Mouse (Mus musculus) layer of hippocampus, postnatal 36 days (tissue): ENCODE measurements around the gene Acads. TPM values are rescaled to one million over a fixed set of nuclear protein-coding genes. Genes with fewer than 3 reads are reported as not detected.
A peak's percentile ranks its signal among the peaks of the same experiment; 100 is the strongest.
"Not testable (repeated sequence)": the region's sequence is repeated elsewhere in the genome, so short reads cannot be mapped to it uniquely, and the experiment has no call there.

ENCODE experiments used
- DNase-seq, 2 experiments: peaks; one replicate each; pipeline ENCODE4 v3.0.0; 2022
- total RNA-seq, 2 experiments: library from RNA; stranded (reverse); gene quantifications; 2 replicates each; pipeline ENCODE4 v1.2.3; 2021

Acads gene
- total RNA-seq, 2 experiments from 2014 or later: 8.8 to 10.3 TPM

DNA sequence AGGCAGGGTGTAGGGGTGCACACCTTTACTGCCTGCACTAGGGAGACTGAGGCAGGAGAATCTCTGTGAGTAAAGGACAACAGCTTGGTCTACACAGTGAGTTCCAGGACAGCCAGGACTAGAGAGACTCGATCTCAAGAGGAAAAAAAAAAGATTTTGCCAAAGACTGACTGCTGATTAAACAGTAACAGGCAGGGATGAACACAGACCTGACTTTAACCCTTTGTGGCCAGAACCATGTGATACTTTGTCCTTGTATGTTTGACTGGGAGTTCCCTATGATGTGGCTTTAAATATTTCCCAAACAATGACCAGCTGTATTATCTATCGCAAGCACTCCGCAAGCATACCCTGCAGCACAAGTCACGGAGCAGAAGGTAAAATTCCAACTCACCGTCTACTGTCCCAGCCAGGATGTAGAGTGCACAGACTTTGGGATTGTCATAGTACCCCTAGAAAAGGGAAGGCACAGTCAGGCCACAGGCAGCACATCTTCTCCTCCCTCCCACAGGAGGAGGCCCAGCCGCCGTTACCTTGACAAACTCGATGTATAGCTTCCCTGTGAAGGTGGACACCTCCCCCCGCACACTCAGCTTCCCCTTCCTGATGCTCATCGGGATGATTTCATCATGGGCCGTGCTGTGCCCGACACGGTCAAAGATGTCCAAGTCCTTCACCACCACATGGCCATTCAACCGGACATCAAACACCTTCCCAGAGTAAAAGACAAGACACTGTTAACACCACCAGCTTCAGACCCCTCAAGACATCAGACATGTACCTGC lies 30.7 kb upstream of the Acads start:
- DNase-seq: no peak

DNA sequence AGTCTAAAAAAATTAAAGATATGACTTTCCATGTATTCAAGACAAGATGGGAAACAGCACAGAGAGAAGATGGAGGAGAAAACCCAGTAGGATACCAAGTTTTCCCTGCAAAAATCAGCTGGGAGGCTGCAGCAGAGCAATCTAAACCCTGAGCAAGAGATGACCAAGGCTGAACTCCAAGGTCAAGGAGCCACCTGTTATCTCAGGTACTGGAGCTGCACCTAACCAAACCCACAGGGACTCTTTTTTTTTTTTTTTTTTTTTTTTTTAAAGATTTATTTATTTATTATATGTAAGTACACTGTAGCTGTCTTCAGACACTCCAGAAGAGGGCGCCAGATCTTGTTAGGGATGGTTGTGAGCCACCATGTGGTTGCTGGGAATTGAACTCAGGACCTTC lies 29.7 kb upstream of the Acads start:
- not testable (repeated sequence) for DNase-seq

DNA sequence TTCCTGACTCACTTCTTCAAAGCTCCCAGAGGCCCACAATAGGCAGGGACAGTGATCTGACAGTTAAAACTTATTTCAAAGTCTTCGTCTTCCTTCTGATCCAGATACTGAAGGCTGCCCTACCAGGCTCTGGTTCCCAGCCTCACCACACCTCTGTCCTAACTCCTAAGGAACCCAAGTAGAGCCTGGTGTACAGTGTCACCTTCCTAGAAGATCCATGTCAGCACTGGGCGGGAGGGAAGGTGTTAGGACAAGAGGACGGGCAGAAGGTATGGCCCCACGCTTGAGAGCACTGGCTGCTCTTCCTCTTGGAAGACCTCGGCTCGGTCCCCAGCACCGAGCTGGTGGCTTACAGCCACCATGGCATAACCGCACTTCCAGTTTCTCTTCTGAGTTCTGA lies 29.2 kb upstream of the Acads start:
- DNase-seq: no peak

DNA sequence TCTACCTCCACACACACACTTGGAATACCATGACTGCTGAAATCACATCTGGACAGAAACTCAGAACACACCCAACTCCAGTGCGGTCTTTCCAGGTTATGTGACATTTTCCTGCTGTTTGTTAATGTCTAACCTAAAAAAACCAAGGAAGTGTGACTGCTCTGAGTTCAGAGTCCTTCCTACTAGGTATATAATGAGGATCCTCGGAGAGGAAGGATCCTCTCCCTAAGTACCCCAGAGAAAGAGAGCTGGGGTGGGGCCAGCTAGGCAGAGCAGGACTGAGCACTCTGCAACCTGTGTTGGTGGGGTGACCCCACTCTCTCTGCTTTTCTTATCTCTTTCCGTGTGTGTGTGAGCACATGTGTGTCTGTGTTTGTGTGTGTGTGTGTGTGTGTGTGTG lies 28.2 kb upstream of the Acads start:
- DNase-seq: no peak

DNA sequence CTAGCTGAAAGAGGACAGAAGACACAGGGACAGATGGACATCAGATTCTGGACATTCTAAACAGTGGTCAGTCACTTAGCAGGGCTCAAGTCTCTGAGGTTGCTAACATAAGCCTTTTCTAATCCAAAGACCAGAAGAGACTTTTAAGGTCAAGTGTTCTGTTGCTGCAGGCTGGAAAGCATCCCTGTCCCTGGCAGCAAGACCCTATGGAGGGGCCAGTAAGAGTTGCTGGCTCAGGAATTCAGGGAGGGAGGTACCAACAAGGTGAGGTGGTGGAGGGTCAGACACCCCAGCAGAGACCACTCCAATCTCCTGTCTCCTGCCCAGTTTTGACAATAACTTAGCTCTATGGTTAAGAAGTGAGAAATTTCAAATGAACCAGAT lies 27.6 kb upstream of the Acads start:
- DNase-seq: no peak

DNA sequence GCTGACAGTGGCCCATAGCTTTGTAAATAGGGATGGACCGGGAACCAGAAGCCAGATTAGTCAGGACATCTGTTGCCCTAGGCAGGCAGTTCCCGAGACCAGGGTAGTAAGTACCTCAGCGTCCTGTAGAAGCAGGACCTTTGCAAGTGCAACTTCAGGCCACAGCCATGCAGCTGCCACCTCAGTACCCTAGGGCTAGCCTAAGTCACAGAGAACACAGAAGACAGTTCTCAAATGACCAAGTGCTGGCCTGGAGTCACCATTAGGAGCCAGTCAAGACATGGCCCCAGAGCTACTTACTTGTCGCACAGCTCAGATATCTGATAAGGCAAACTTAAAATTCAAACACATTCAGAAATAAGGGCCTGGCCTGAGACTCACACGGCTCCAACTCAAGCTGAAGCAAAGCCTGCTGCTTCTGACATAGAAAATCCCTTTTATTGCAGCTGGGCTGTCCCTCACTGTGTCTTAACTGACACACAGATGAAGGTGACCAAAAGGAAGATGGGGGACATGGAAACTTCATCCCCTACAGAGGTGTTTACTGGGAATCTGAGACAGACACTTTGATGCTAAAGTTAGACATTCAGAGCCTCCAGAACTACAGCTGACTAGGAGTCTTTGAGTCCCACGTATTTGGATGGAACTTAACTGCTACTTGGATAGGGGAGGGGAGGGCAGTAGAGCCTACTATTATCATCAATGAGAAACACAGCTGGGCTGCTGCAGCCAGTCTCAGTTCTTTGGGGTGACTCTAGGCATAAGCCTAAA lies 27.0 kb upstream of the Acads start:
- no peak for DNase-seq

DNA sequence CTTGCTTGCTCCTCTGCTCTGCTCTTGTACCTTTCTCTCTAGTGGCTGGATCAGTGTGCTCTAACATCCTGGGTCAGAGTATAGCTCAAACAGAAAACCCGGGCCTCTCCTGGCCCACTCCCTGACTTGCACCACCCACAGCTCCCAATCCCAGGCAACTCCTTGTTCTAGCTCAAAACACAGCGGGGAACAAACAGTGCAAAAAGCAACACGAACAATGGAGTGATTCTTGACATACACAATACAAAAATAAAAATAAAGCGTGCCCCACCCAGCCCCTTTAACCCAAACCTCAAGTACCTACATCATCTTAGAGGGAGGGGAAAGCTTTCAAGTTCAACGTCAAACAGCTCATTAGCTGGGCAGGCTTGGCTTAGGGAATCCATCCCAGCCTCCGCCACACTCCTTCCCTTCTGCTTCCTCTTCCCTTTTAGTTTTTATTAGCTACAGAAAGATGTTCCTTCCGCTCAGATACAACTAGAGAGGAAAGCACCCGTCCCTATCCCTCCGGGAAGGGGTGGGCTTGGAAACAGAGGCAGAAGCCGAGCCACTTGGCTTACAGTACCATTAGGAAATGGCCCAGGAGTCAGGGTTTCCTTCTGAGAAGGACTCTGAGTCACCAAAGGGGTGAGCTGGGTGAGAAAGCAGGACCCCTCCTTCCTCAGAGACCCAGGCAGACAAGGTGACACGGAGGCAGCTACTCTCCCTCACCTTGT lies 26.3 kb upstream of the Acads start:
- DNase-seq: no peak

DNA sequence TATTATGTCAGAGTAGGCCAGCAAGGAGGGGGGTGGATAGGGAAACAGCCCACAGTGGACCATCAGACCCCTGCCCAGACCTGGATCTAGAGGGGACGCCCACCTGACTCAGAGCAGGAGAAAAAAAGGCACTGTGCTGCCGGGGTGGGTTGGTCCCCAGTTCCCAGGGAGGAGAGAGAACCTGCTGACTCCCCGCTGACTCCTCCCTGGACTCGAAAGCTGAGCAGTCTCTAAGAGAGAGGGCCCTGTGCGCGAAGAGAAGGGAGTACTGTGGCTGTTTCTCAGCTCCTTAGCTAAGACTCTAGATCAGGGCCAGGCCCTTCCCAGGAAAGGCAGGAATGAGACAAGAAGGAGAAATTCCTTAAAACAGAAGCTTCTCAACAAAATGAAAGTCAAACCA lies 25.3 kb upstream of the Acads start:
- no peak for DNase-seq

DNA sequence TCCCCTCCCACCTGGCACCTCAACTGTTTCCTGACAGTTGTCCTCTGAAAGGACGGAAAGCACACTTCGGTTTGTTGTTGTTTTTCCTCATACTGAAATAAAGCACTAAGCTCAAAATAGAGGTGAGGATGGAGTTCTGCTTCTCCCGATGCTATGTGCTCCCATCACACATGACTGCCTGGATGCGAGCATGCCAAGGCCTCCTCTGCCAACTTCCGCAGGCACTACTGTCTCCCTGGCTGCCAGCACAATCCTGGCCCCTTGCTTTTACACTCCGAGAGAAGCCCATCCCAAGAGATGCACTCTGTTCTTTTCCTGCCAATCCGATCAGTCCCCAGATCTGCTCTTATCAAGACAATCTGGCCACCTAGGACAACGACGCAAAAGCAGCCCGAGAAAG lies 24.4 kb upstream of the Acads start:
- peak; percentile 44 to 53 for DNase-seq

DNA sequence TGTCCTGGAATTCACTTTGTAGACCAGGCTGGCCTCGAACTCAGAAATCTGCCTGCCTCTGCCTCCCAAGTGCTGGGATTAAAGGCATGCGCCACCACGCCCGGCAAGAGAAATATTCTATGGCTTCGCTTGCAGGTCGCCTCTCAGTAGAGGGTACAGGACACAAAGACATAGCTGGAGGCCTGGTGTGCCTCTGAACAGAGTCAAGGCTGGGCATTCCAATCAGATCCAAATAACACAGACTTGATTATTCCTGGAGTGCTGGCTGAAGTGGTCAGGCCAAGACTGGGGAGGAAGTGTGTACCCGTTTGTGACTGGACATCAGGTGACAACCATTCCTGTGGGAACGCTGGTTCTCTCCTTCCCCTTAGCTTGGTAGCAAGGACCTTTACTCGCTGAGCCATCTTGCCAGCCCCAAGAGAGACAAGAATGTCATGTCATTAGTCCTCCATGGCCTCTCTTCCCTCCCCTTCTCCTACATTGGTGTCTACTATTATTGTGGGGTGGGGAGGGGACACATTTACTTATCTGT lies 23.1 kb upstream of the Acads start:
- DNase-seq: no peak

DNA sequence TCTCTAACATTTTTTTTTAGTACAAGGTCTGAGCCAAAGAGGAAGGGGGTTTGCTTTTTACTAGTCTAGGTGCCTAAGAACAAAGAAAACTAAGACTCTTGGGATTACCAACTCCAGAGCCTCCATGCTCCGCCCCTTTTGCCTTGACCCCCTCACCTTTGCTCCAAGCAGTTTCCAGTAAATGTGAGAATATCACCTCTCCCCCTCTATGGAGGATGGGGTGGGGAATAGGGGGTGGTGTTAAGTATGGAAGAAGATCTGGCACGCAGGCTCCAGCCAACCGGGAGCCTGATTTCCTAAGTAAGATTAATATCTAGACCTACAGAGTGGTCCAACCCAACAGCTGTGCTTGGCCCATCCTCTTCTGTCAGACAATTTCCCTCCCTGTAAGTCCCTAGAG lies 21.6 kb upstream of the Acads start:
- no peak for DNase-seq

DNA sequence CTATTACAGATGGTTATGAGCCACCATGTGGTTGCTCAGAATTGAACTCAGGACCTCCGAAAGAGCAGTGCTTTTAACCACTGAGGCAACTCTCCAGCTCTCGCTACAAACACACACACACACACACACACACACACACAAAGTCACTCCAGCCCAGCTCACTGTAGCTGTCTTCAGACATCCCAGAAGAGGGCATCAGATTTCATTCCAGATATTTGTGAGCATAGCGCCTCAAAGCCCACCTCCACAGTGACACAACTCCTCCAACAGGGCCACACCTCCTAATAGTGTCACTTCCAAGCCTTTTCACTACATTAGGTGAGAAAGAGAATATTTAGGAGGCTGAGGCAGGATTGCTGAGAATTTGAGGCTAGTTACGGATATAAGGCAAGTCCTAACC lies 20.0 kb upstream of the Acads start:
- DNase-seq: no peak

DNA sequence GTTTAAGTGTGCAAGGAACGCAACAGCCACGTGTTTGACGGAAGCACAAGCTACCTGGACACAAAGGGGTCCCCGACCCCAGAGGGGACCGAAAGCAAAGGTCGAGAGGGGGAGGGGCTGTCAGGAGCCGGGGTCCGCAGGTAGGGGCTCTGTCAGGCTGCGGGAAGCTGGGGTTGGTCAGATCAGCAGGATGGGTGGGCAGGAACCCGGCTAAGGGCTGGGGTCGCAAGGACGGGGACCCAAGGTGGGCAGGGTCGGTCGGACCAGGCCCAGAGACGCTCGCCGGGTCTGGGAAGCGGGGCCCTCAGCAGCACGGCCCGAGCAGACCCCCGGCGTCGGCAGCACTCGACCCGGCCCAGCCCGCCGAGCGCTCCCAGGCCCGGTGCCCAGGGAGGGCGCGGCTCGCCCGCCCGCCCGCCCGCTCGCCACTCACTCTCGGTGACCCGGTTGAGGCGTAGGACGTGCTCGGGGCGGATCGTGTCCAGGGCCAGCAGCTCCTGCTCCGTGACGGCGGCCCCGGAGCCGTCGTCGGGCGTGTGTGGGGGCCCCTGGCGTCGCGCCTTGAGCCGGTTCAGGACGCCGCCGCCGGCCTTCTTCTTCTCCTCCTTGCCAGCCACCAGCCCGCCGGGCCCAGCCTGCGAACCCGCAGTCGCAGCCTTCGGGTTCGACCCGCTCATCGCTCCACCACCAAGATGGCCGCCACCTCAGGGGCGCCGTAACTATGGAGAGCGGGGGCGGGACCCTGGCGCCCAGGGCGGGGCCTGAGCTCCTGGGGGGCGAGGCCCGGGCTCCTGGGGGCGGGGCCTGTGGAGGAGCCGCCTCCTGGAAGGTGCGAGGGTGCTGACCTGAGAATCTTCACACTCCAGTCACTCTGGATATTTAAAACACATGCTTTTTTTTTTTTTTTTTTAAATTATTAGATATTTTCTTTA lies 15.4 kb upstream of the Acads start, which contains the start of gene Unc119b:
Gene Unc119b, minus strand, starts transcription at position 742 of the 932 bp plus-strand sequence.
- DNase-seq: peak; percentile 86 to 89

DNA sequence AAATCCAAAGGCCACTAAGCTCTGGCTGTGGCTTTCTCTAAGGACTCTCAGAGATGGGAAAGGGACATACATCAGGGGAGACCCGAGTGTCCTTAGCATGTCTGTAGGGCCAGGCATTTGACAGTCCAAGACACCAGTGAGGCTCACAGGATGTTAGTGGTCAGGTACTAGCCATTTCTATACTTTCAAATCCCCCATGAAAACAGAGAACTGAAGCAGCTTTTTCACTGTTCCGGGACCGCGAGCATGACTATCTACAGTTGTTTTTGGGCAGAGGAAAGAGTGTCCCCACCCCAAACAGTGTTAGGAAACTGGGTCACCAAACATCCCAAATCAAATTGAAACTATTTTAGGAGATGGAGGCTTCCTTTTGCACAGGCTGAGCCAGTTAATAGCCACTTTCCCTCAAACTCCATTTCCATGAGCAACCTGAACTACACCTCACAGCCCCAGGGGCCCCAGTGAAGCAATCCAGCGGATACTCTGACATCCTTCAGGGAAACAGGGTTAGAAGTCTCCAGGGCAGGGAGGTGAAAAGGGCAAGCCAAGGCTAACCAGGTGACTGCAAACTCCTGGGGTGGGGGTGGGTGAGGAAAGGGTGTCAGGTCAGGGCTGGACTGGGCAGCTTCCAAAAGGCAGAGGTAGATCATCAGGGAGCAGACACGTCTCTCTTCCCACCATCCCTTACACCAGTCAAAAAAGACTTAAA lies 14.4 kb upstream of the Acads start:
- DNase-seq: no peak

DNA sequence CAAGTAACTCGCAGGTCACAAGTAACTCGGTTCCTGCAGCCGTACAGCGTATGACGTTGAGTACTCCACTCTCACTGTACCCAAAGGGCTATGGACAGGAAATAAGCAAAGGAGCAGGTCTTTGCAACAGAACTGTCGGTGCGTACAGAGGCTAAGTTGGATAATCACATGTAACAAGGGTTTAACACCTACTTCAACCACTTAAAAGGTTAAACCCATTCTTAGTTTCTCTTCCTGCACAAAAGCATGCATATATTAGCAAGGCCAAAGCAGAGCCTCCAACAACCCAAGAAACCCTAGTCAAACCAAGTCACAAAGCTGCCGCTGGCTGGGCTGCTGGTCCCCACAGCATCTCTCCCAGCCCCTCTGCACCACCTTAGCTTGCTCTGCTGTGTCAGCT lies 13.3 kb upstream of the Acads start:
- no peak for DNase-seq

DNA sequence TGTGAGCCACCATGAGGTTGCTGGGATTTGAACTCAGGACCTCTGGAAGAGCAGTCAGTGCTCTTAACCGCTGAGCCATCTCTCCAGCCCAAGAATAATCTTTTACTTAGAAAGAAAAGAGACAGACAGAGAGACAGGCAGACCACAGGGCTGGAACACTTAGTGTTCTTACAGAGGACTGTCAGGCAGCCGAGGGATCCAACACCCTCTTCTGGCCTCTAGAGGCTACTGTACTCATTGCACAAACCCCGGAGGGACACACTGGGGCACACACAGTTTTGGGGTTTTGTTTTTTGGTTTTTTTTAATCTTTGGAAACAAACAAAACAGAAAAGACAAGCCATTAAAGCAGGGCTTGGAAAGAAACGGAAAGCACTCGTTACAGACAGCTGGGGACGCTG lies 10.2 kb upstream of the Acads start:
- no peak for DNase-seq

DNA sequence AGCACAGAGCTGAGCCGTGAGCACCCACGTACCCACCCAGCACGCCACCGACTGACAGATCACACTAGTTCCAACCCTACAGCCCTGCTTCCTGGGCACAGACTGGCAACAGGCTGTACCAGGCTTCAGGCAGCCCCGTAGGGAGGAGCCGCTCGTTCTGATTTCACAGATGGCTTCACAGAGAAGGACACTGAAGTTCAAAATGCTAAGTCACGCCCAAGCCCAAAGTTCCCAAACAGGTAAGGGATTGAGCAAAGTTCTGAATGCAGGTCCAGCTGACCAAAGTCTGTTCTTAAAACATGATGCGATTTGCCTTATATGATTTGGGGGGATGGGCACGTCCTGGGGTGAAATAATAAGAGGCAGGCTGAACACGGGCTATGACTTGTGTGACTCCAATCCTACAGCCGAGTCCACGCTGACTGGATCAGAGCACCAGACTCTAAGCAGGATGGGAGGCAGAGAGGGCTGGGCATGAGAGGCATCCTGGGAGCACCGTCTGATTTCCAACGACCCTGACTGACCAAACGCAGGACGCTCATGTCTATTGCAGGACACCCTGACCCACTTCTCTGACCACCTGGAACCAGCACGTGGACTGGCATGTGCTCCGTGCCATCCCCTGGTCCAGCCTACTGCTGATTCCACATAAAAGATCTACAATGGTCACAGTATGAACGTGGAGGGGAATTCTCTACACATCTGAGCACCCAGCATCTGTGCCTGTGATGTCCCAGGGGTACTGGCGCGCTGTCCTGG lies 8.5 kb upstream of the Acads start:
- DNase-seq: no peak

DNA sequence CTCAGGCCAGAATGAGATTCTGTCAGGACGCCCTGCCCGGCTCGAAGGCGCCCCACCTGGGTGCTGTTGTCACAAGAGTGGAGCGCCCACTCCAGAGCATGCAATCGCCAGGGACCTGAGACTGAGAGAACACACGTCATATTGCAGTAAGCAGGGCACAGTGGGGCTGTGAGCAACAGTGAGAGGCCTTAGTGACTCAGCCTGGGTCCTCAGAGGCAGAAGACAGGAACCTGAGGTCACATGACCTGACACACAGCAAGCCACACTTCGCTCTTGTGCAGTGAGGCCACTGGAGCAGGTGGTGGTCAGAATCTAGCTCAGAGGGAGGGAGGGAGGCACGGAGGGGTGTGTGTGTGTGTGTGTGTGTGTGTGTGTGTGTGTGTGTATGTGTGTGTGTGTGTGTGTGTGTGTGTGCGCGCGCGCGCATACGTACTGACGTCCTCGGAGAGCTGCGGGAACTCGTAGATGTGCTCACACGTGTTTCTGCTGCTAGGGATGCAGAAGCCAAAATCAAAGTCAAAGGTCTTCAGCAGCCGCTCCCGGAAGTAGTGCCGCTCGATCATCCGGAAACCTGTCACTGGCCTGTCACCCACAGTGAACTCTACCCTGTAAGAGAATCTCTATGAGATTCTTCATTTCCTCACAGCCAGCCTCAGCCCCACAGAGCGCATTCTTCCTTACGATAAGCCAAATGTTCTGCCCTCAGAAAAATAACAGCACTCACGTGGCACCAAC lies 7.6 kb upstream of the Acads start:
- no peak for DNase-seq

DNA sequence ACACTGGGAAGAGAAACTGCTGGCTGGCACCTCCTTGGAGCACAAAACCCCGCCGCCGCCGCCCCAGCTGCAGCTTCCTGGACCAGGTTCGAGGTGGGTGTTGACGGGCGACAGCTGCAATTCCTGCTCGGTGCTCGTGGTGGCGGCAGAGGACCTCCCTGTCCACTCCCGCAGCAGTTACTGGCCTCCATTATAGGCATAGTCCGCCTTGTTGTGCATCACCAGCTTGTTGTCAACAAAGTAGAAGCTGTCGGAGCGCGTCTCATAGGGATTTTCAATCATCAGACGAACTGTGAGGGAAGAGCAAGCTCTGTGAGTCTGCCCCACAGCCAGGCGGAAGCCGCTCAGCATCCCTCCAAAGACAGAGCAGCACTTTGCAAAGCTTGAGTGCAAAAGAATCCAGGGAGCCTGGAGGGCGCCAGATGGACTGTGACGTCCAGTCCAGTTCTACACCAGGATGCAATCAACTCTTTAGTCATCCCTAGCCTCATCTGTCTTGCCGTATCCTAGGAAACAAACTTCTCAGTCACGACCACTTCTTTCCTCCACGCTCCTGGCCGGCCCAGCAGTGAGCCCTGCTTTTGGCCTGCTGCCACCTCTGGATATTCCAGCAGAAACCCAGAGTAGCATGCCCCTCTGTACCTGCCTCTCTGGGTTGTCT lies 6.2 kb upstream of the Acads start:
- peak; percentile 84 to 86 for DNase-seq
